Mouse (Mus musculus) CH12.LX (cell line): Measurements from ENCODE around the gene Gldn.

Experiments
- CTCF ChIP-seq, 2 experiments: IDR thresholded peaks in 1 of 2; conservative IDR thresholded peaks in 1 of 2; 2 replicates each; pipeline ENCODE4 v1.5.1; 2011 to 2012; ENCODE audit warnings: low read depth in 2 of 2, low read length in 2 of 2, improper control_type of control experiment in 1 of 2, inconsistent platforms in 1 of 2, mild to moderate bottlenecking in 1 of 2, moderate library complexity in 1 of 2
- ETS1 ChIP-seq: conservative IDR thresholded peaks from 2 replicates; pipeline ENCODE4 v1.6.1; 2012; ENCODE audit warnings: low read depth, mild to moderate bottlenecking, inconsistent platforms, low read length, improper control_type of control experiment, moderate library complexity
- MAFK ChIP-seq: IDR thresholded peaks from 2 replicates; pipeline ENCODE4 v1.6.1; 2011; ENCODE audit warnings: low read length, improper control_type of control experiment; ENCODE audit not compliant: insufficient replicate concordance
- MAX ChIP-seq: IDR thresholded peaks from 2 replicates; pipeline ENCODE4 v1.6.1; 2011; ENCODE audit warnings: low read length, improper control_type of control experiment
- NRF1 ChIP-seq: IDR thresholded peaks from 2 replicates; pipeline ENCODE4 v1.6.1; 2014; ENCODE audit warnings: low read depth, mild to moderate bottlenecking, inconsistent platforms, low read length, improper control_type of control experiment, moderate library complexity
- POLR2A ChIP-seq: IDR thresholded peaks from 2 replicates; pipeline ENCODE4 v1.6.1; 2011; ENCODE audit warnings: low read depth, mild to moderate bottlenecking, improper control_type of control experiment, low read length
- ZMIZ1 ChIP-seq: IDR thresholded peaks from 2 replicates; pipeline ENCODE4 v1.6.1; 2012; ENCODE audit warnings: low read depth, mild to moderate bottlenecking, inconsistent platforms, low read length, improper control_type of control experiment

GRCm38 (mm10) chr9:54269987-54270386, 16.3 kb upstream of the Gldn start:
- TF ChIP-seq NRF1, result no peak
- TF ChIP-seq POLR2A, result no peak
- TF ChIP-seq CTCF (conservative IDR thresholded peaks at IDR 0.05 in 1 of 2, IDR thresholded peaks at IDR 0.05 in 1 of 2; ENCODE audit: low read depth in 2 of 2, low read length in 2 of 2), result no peak
- no peak for TF ChIP-seq MAFK
- no peak for TF ChIP-seq ZMIZ1
- no peak for TF ChIP-seq MAX
- TF ChIP-seq ETS1, result no peak
